Mouse (Mus musculus) embryonic facial prominence, embryonic 13.5 days (tissue): ENCODE data around the gene Ggnbp2. TPM values are rescaled to one million over a fixed set of nuclear protein-coding genes. Genes with fewer than 3 reads are reported as not detected.

ENCODE experiments used
- ATAC-seq: fragments of 200-750 bp; cut with Nextera tagmentation; 2 replicates; pipeline ENCODE4 v1.8.0; 2017; ENCODE audit warnings: low read depth; ENCODE audit not compliant: insufficient number of reproducible peaks, insufficient read depth, low FRiP score, low TSS enrichment
- H3K27ac ChIP-seq: fragments of 300-500 bp; sonication (generic); 2 replicates; pipeline ENCODE4 v1.5.1; 2015; ENCODE audit warnings: moderate library complexity, mild to moderate bottlenecking, inconsistent platforms
- H3K27me3 ChIP-seq: fragments of 300-500 bp; sonication (generic); 2 replicates; pipeline ENCODE4 v1.6.1; 2015; ENCODE audit warnings: mild to moderate bottlenecking, inconsistent platforms
- H3K36me3 ChIP-seq: fragments of 300-500 bp; sonication (generic); 2 replicates; pipeline ENCODE4 v1.6.1; 2015; ENCODE audit warnings: mild to moderate bottlenecking, inconsistent platforms
- H3K4me1 ChIP-seq: fragments of 300-500 bp; sonication (generic); 2 replicates; pipeline ENCODE4 v1.6.1; 2015; ENCODE audit warnings: inconsistent platforms
- H3K4me2 ChIP-seq: fragments of 300-500 bp; sonication (generic); 2 replicates; pipeline ENCODE4 v1.6.1; 2015; ENCODE audit warnings: moderate library complexity, mild to moderate bottlenecking, inconsistent platforms
- H3K4me3 ChIP-seq: fragments of 300-500 bp; sonication (generic); 2 replicates; pipeline ENCODE4 v1.5.1; 2015; ENCODE audit warnings: mild to moderate bottlenecking, inconsistent platforms
- H3K9ac ChIP-seq: fragments of 300-500 bp; sonication (generic); 2 replicates; pipeline ENCODE4 v1.6.1; 2015; ENCODE audit warnings: mild to moderate bottlenecking, inconsistent platforms
- H3K9me3 ChIP-seq: fragments of 300-500 bp; sonication (generic); 2 replicates; pipeline ENCODE4 v1.6.1; 2016; ENCODE audit warnings: inconsistent platforms
- WGBS: fragments of 180-500 bp; shearing (Covaris S2); methylation state at CpG from one replicate; pipeline ENCODE4 v1.1.7; 2015; ENCODE audit warnings: mixed read lengths; 5-methylcytosine and 5-hydroxymethylcytosine counted together
- microRNA-seq: library from miRNA; unstranded; fragments of <30 nt; microRNA quantifications from one replicate; pipeline ENCODE4, GENCODE M21; 2016
- polyA plus RNA-seq: library from polyadenylated mRNA; unstranded; fragments of >200 nt; fragmentation: Nextera tagmentation; extraction: Ambion mirVana; gene quantifications from 2 replicates; pipeline ENCODE4 v1.2.1, GENCODE M21; 2015

Ggnbp2 gene
- polyA plus RNA-seq, 1 experiment from 2014 or later, result 71.8 TPM

- no peak overlapping the region for H3K27ac ChIP-seq
- no peak overlapping the region for H3K4me3 ChIP-seq
- no peak overlapping the region for H3K9ac ChIP-seq
- peaks cover 27% of the 10 kb centered on the region for H3K27me3 ChIP-seq
- H3K9me3 ChIP-seq, result no peaks in the 10 kb centered on the region
- 45% methylated on average over 6 of the region's 6 CpGs for WGBS
- peaks cover 6% of the 10 kb centered on the region; the same call in 1 of the 2 replicates for H3K4me1 ChIP-seq
- H3K4me2 ChIP-seq, result no peak overlapping the region
- no peak for ATAC-seq
- H3K36me3 ChIP-seq, result no peaks in the 10 kb centered on the region
Measured at GRCm38 (mm10) chr11:84790383-84790782, 80.2 kb downstream of the Ggnbp2 start.

Small RNA genes within 50 kb of the gene (microRNA-seq; reads per million reads assigned to microRNA genes)
- gene Gm23564, result not detected

Other genes with a start within 250 kb of the Ggnbp2 start
- gene Mrm1, start 51.3 kb downstream of the Ggnbp2 start, polyA plus RNA-seq, result 10.3 and 10.4 TPM in 2 replicates
- gene Dhrs11, start 41.8 kb downstream of the Ggnbp2 start, polyA plus RNA-seq, result 12.5 and 17.6 TPM in 2 replicates
- gene Myo19, start 9.3 kb upstream of the Ggnbp2 start, polyA plus RNA-seq, result 8.6 and 10.0 TPM in 2 replicates
- 1.5 and 2.3 TPM in 2 replicates for gene Pigw, start 9.5 kb upstream of the Ggnbp2 start, polyA plus RNA-seq
- gene Znhit3, start 45.5 kb upstream of the Ggnbp2 start, polyA plus RNA-seq, result 58.7 and 69.0 TPM in 2 replicates
- gene Car4, start 87.0 kb upstream of the Ggnbp2 start, polyA plus RNA-seq, result 0.40 TPM in 1 of 2 replicates, not detected in the other